Mouse (Mus musculus) hematopoietic stem cell, adult 5-6 weeks (primary cell): Measurements from ENCODE around the gene Lmbr1. TPM values are rescaled to one million over a fixed set of nuclear protein-coding genes. Genes with fewer than 3 reads are reported as not detected.
A peak's percentile ranks its signal among the peaks of the same experiment; 100 is the strongest.

Experiments
- ATAC-seq, 2 experiments: fragments of 125-278 bp in 1 of 2; replicated peaks in 1 of 2; 2 replicates each; pipeline ENCODE4 v1.8.0; 2016 to 2017; ENCODE audit warnings: inconsistent platforms in 2 of 2, mild to moderate bottlenecking in 2 of 2, moderate number of reproducible peaks in 2 of 2, low read depth in 1 of 2, moderate TSS enrichment in 1 of 2; ENCODE audit not compliant: low FRiP score in 2 of 2, poor library complexity in 2 of 2, severe bottlenecking in 2 of 2, insufficient read depth in 1 of 2, low TSS enrichment in 1 of 2
- total RNA-seq: library from RNA; stranded (forward); fragments of 172-1452, 232-1000 nt; gene quantifications from 2 replicates; pipeline ENCODE4 v1.2.3, GENCODE M21; 2017

Gene Lmbr1
- total RNA-seq, 1 experiment from 2014 or later: 6.2 TPM

GRCm38 (mm10) chr5:29195570-29196263 lies 182.5 kb downstream of the Lmbr1 start, which contains the start of gene Rnf32:
Gene Rnf32 (plus strand): TSS chr5:29195992.
- peak; percentile 72 to 77 for ATAC-seq

- ATAC-seq: no peak
Measured at GRCm38 (mm10) chr5:29195231-29195569, 183.0 kb downstream of the Lmbr1 start.

GRCm38 (mm10) chr5:29186798-29187197 lies 191.4 kb downstream of the Lmbr1 start:
- ATAC-seq: no peak

Other genes with a start within 250 kb of the Lmbr1 start
- gene Rnf32, start 182.4 kb downstream of the Lmbr1 start, total RNA-seq: 0.65 and 0.94 TPM in 2 replicates
- gene Nom1, start 56.3 kb upstream of the Lmbr1 start, total RNA-seq: 10.4 and 13.0 TPM in 2 replicates
- gene Mnx1, start 100.1 kb upstream of the Lmbr1 start, total RNA-seq: not detected in 2 replicates
- gene Ube3c, start 190.9 kb upstream of the Lmbr1 start, total RNA-seq: 38.4 and 45.6 TPM in 2 replicates